Mouse (Mus musculus) embryonic fibroblast, embryonic 13.5 days (primary cell): ENCODE measurements around the gene Fxyd6.

Experiments used
- CTCF ChIP-seq: IDR thresholded peaks from 2 replicates; pipeline ENCODE4 v1.5.1; 2011; ENCODE audit warnings: mild to moderate bottlenecking, control low read depth, low read length, moderate library complexity, borderline replicate concordance; ENCODE audit not compliant: insufficient read depth
- POLR2A ChIP-seq: IDR thresholded peaks from 2 replicates; pipeline ENCODE4 v1.6.1; 2011; ENCODE audit warnings: low read depth, mild to moderate bottlenecking, control low read depth, low read length, moderate library complexity

- TF ChIP-seq POLR2A = no peak
- TF ChIP-seq CTCF = 0 out of 2 replicates have a peak, but pooled peaks have one; percentile 7
Measured at GRCm38 (mm10) chr9:45415912-45416311, 45.9 kb downstream of the Fxyd6 start.
